Mouse (Mus musculus): Measurements from ENCODE around the gene Ccdc42. TPM values are rescaled to one million over a fixed set of nuclear protein-coding genes. Genes with fewer than 3 reads are reported as not detected.
A peak's percentile ranks its signal among the peaks of the same experiment; 100 is the strongest.

Ccdc42 gene
- polyA plus RNA-seq, 1 experiment from 2014 or later = 1.4 TPM

DNA sequence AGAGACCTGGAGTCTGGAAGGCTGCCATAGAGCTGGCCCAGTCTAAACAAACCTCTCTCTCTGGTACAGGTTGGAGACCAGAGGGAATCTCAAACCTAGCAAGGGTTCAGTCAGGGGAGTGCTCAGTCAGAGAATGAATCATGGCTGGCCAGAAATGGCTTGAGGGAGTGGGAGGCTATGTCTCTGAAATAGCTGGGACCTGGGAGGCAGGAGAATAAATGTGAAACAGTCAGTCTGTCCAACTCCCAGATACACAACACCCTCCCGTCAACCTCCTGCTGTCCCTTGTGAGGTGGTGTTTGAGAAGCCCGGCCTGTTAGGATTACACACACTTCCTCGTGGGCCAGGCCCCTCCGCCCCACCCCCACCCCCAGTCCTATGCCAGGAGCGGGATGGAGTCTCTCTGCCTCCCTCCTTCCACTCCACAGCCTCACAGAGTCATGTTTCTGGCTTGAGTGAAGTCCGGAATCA lies 13.8 kb downstream of the Ccdc42 start:
- 41% methylated on average over 6 of the region's 6 CpGs for WGBS
- H3K9ac ChIP-seq (ENCODE audit: low read depth, low read length) = no peak overlapping the region
- no peaks in the 10 kb centered on the region for H3K36me3 ChIP-seq (ENCODE audit: control insufficient read depth, insufficient read depth, low read length)
- no peaks in the 10 kb centered on the region for H3K27me3 ChIP-seq (ENCODE audit: control insufficient read depth, insufficient read depth, low read length)
- no peaks in the 10 kb centered on the region for H3K4me1 ChIP-seq (replicated peaks; ENCODE audit: control insufficient read depth, insufficient read depth, low read length)
- H3K4me2 ChIP-seq (replicated peaks; ENCODE audit: low read depth, low read length) = no peak overlapping the region
- DNase-seq (ENCODE audit: low spot score) (no peak), ATAC-seq (ENCODE audit: low FRiP score) (no peak)
- no peak overlapping the region for H3K27ac ChIP-seq (ENCODE audit: low read depth, low read length)
- no peak overlapping the region for H3K4me3 ChIP-seq (ENCODE audit: low read depth, low read length)
- no peaks in the 10 kb centered on the region for H3K9me3 ChIP-seq (ENCODE audit: control insufficient read depth, low read length)

DNA sequence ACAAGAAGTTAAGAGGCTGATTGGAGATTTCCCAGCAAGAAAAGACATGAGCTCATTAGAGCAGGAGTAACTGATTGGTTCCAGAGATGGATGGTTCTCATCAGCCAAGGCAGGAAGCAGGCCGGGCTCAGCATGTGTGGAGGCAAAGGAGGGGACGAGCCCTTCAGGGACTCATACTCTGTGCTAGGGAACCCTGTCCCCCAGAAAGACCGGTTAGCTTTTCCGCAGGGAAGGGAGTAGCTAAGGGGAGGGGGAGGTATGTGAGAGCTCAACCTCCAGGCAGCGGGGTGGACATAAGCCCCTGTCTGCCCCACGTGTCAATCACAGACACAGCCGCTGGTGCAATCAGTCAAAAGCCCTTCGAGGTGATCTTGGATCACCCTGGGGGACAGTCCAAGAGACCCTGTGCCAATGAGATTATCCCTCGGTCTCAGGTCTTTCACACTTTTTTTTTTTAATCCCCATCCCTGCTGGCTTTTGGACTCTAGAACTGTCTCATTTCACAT lies 14.7 kb downstream of the Ccdc42 start:
- peak; percentile 29 for DNase-seq (ENCODE audit: low spot score)
- Histone ChIP-seq H3K4me2 (replicated peaks; ENCODE audit: low read depth, low read length) (no peak overlapping the region), H3K36me3 (ENCODE audit: control insufficient read depth, insufficient read depth, low read length) (no peaks in the 10 kb centered on the region), H3K4me1 (replicated peaks; ENCODE audit: control insufficient read depth, insufficient read depth, low read length) (no peaks in the 10 kb centered on the region), H3K9ac (ENCODE audit: low read depth, low read length) (no peak overlapping the region), H3K4me3 (ENCODE audit: low read depth, low read length) (no peak overlapping the region), H3K27ac (ENCODE audit: low read depth, low read length) (no peak overlapping the region), H3K27me3 (ENCODE audit: control insufficient read depth, insufficient read depth, low read length) (no peaks in the 10 kb centered on the region), H3K9me3 (ENCODE audit: control insufficient read depth, low read length) (no peaks in the 10 kb centered on the region)
- ATAC-seq (ENCODE audit: low FRiP score) = no peak
- 10% methylated on average over 8 of the region's 9 CpGs for WGBS

GRCm38 (mm10) chr11:68602200-68602931 lies 15.5 kb downstream of the Ccdc42 start:
- 15% methylated on average over 8 of the region's 8 CpGs for WGBS
- H3K9ac ChIP-seq (ENCODE audit: low read depth, low read length) = no peak overlapping the region
- DNase-seq (ENCODE audit: low spot score) = peak; percentile 50
- no peaks in the 10 kb centered on the region for H3K9me3 ChIP-seq (ENCODE audit: control insufficient read depth, low read length)
- ATAC-seq (ENCODE audit: low FRiP score) = no peak
- no peak overlapping the region for H3K4me3 ChIP-seq (ENCODE audit: low read depth, low read length)
- H3K4me1 ChIP-seq (replicated peaks; ENCODE audit: control insufficient read depth, insufficient read depth, low read length) = no peaks in the 10 kb centered on the region
- no peak overlapping the region; the same call in 1 of the 2 replicates for H3K4me2 ChIP-seq (replicated peaks; ENCODE audit: low read depth, low read length)
- H3K27ac ChIP-seq (ENCODE audit: low read depth, low read length) = no peak overlapping the region
- H3K36me3 ChIP-seq (ENCODE audit: control insufficient read depth, insufficient read depth, low read length) = no peaks in the 10 kb centered on the region
- no peaks in the 10 kb centered on the region for H3K27me3 ChIP-seq (ENCODE audit: control insufficient read depth, insufficient read depth, low read length)

- DNase-seq (ENCODE audit: low spot score) = no peak
- H3K9ac ChIP-seq (ENCODE audit: low read depth, low read length) = no peak overlapping the region
Measured at GRCm38 (mm10) chr11:68607046-68607445, 20.2 kb downstream of the Ccdc42 start.

GRCm38 (mm10) chr11:68609910-68610566 lies 23.2 kb downstream of the Ccdc42 start:
- ATAC-seq (ENCODE audit: low FRiP score) = no peak
- DNase-seq (ENCODE audit: low spot score) = no peak

More at GRCm38 (mm10) chr11:68607046-68607445, 20.2 kb downstream of the Ccdc42 start:
- H3K4me3 ChIP-seq (ENCODE audit: low read depth, low read length) = no peak overlapping the region
- no peak overlapping the region for H3K4me2 ChIP-seq (replicated peaks; ENCODE audit: low read depth, low read length)
- no peaks in the 10 kb centered on the region for H3K36me3 ChIP-seq (ENCODE audit: control insufficient read depth, insufficient read depth, low read length)
- H3K9me3 ChIP-seq (ENCODE audit: control insufficient read depth, low read length) = no peaks in the 10 kb centered on the region
- ATAC-seq (ENCODE audit: low FRiP score) = no peak
- 88% methylated on average over 2 of the region's 2 CpGs for WGBS
- no peaks in the 10 kb centered on the region for H3K4me1 ChIP-seq (replicated peaks; ENCODE audit: control insufficient read depth, insufficient read depth, low read length)
- H3K27me3 ChIP-seq (ENCODE audit: control insufficient read depth, insufficient read depth, low read length) = no peaks in the 10 kb centered on the region
- no peak overlapping the region for H3K27ac ChIP-seq (ENCODE audit: low read depth, low read length)

DNA sequence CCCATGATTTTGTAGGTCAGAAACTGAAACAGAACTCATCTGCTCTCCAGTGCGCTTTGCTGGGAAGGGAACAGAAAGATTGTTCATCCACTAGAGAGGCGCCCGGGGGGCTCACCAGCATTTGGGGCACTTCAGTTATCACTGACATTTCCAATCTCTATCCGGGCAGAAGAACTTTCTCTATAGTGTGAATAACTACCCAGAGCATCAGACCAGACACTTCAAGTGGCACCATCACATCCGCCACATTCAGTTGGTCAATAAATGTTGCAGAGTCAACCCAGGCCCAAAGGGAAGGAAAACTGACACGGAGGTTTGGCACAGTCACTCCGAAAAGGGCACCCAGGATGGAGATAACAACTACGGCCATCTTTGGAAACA lies 23.7 kb downstream of the Ccdc42 start:
- no peaks in the 10 kb centered on the region for H3K27me3 ChIP-seq (ENCODE audit: control insufficient read depth, insufficient read depth, low read length)
- no peak overlapping the region for H3K4me2 ChIP-seq (replicated peaks; ENCODE audit: low read depth, low read length)
- H3K36me3 ChIP-seq (ENCODE audit: control insufficient read depth, insufficient read depth, low read length) = no peaks in the 10 kb centered on the region
- no peak overlapping the region for H3K9ac ChIP-seq (ENCODE audit: low read depth, low read length)
- WGBS = 87% methylated on average over 8 of the region's 8 CpGs
- H3K4me1 ChIP-seq (replicated peaks; ENCODE audit: control insufficient read depth, insufficient read depth, low read length) = no peaks in the 10 kb centered on the region
- DNase-seq (ENCODE audit: low spot score) (no peak), ATAC-seq (ENCODE audit: low FRiP score) (no peak)
- H3K4me3 ChIP-seq (ENCODE audit: low read depth, low read length) = no peak overlapping the region
- no peak overlapping the region for H3K27ac ChIP-seq (ENCODE audit: low read depth, low read length)
- no peaks in the 10 kb centered on the region for H3K9me3 ChIP-seq (ENCODE audit: control insufficient read depth, low read length)

More at GRCm38 (mm10) chr11:68609910-68610566, 23.2 kb downstream of the Ccdc42 start:
- no peak overlapping the region for H3K4me2 ChIP-seq (replicated peaks; ENCODE audit: low read depth, low read length)
- H3K27me3 ChIP-seq (ENCODE audit: control insufficient read depth, insufficient read depth, low read length) = no peaks in the 10 kb centered on the region
- no peak overlapping the region for H3K27ac ChIP-seq (ENCODE audit: low read depth, low read length)
- no peaks in the 10 kb centered on the region for H3K4me1 ChIP-seq (replicated peaks; ENCODE audit: control insufficient read depth, insufficient read depth, low read length)
- no peak overlapping the region for H3K9ac ChIP-seq (ENCODE audit: low read depth, low read length)
- no peaks in the 10 kb centered on the region for H3K9me3 ChIP-seq (ENCODE audit: control insufficient read depth, low read length)
- H3K4me3 ChIP-seq (ENCODE audit: low read depth, low read length) = no peak overlapping the region
- no peaks in the 10 kb centered on the region for H3K36me3 ChIP-seq (ENCODE audit: control insufficient read depth, insufficient read depth, low read length)
- WGBS = 74% methylated on average over 9 of the region's 9 CpGs

- Histone ChIP-seq H3K9ac (ENCODE audit: low read depth, low read length) (no peak overlapping the region), H3K27ac (ENCODE audit: low read depth, low read length) (no peak overlapping the region), H3K4me1 (replicated peaks; ENCODE audit: control insufficient read depth, insufficient read depth, low read length) (no peaks in the 10 kb centered on the region), H3K27me3 (ENCODE audit: control insufficient read depth, insufficient read depth, low read length) (no peaks in the 10 kb centered on the region), H3K4me3 (ENCODE audit: low read depth, low read length) (no peak overlapping the region), H3K9me3 (ENCODE audit: control insufficient read depth, low read length) (no peaks in the 10 kb centered on the region), H3K4me2 (replicated peaks; ENCODE audit: low read depth, low read length) (no peak overlapping the region), H3K36me3 (ENCODE audit: control insufficient read depth, insufficient read depth, low read length) (no peaks in the 10 kb centered on the region)
- DNase-seq (ENCODE audit: low spot score) = no peak
- no peak for ATAC-seq (ENCODE audit: low FRiP score)
- WGBS = 50% methylated on average over 5 of the region's 5 CpGs
Measured at GRCm38 (mm10) chr11:68613071-68613711, 26.4 kb downstream of the Ccdc42 start.

DNA sequence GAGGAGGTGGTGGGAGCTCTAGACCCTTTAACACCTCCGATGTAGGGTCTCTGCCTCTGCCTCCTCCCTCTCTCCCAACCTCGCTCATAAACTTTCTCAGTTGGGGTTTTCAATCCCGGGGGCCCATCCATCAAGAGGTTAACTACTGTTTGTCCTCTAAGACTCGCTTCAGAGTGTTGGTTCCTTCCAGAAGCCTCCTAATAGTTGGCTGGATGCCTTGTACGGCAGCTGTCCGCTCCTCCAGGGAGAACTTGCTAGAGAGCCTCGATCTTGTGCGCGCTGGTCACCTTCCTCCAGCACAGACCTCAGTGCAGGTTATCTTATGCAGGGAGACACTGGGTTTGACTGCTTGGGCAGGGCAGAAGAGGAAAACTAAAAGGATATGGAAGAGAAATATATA lies 35.9 kb downstream of the Ccdc42 start:
- Histone ChIP-seq H3K9ac (ENCODE audit: low read depth, low read length) (no peak overlapping the region), H3K27ac (ENCODE audit: low read depth, low read length) (no peak overlapping the region), H3K4me2 (replicated peaks; ENCODE audit: low read depth, low read length) (no peak overlapping the region), H3K27me3 (ENCODE audit: control insufficient read depth, insufficient read depth, low read length) (no peaks in the 10 kb centered on the region), H3K36me3 (ENCODE audit: control insufficient read depth, insufficient read depth, low read length) (no peaks in the 10 kb centered on the region), H3K4me3 (ENCODE audit: low read depth, low read length) (no peak overlapping the region), H3K4me1 (replicated peaks; ENCODE audit: control insufficient read depth, insufficient read depth, low read length) (no peaks in the 10 kb centered on the region), H3K9me3 (ENCODE audit: control insufficient read depth, low read length) (no peaks in the 10 kb centered on the region)
- DNase-seq (ENCODE audit: low spot score) (no peak), ATAC-seq (ENCODE audit: low FRiP score) (no peak)
- 80% methylated on average over 9 of the region's 9 CpGs for WGBS

Measured in hindbrain, embryonic 11.5 days (tissue).